Mouse (Mus musculus) kidney, embryonic 14.5 days (tissue): ENCODE results near the gene Hcrt. TPM values are rescaled to one million over a fixed set of nuclear protein-coding genes. Genes with fewer than 3 reads are reported as not detected.
"Not testable (repeated sequence)": the region's sequence is repeated elsewhere in the genome, so short reads cannot be mapped to it uniquely, and the experiment has no call there.

Experiments
- ATAC-seq: fragments of 200-750 bp; cut with Nextera tagmentation; 2 replicates; pipeline ENCODE4 v1.8.0; 2017; ENCODE audit warnings: moderate number of reproducible peaks, mild to moderate bottlenecking, moderate TSS enrichment, moderate library complexity; ENCODE audit not compliant: low FRiP score, low TSS enrichment
- H3K27ac ChIP-seq: fragments of 300-500 bp; sonication (generic); 2 replicates; pipeline ENCODE4 v1.5.1; 2014; ENCODE audit warnings: low read depth, mild to moderate bottlenecking, low read length, moderate library complexity, mixed read lengths
- H3K27me3 ChIP-seq: fragments of 300-500 bp; sonication (generic); 2 replicates; pipeline ENCODE4 v1.6.1; 2014; ENCODE audit warnings: mild to moderate bottlenecking, low read length; ENCODE audit not compliant: control insufficient read depth, insufficient read depth
- H3K36me3 ChIP-seq: fragments of 300-500 bp; sonication (generic); 2 replicates; pipeline ENCODE4 v1.6.1; 2014; ENCODE audit warnings: low read length, mixed read lengths; ENCODE audit not compliant: control insufficient read depth, insufficient read depth
- H3K4me1 ChIP-seq: fragments of 300-500 bp; sonication (generic); 2 replicates; pipeline ENCODE4 v1.6.1; 2014; ENCODE audit warnings: low read length, mixed read lengths; ENCODE audit not compliant: control insufficient read depth, insufficient read depth
- H3K4me2 ChIP-seq: fragments of 300-500 bp; sonication (generic); replicated peaks from 2 replicates; pipeline ENCODE4 v1.6.1; 2014; ENCODE audit warnings: low read depth, mild to moderate bottlenecking, low read length
- H3K4me3 ChIP-seq: fragments of 300-500 bp; sonication (generic); 2 replicates; pipeline ENCODE4 v1.5.1; 2014; ENCODE audit warnings: mild to moderate bottlenecking, low read length
- H3K9ac ChIP-seq: fragments of 300-500 bp; sonication (generic); 2 replicates; pipeline ENCODE4 v1.6.1; 2014; ENCODE audit warnings: low read depth, mild to moderate bottlenecking, low read length, moderate library complexity
- H3K9me3 ChIP-seq: fragments of 300-500 bp; sonication (generic); 2 replicates; pipeline ENCODE4 v1.6.1; 2016; ENCODE audit warnings: low read length; ENCODE audit not compliant: control insufficient read depth
- WGBS: fragments of 180-500 bp; shearing (Covaris S2); extraction: QIAGEN DNeasy Blood & Tissue Kit; methylation state at CpG from one replicate; pipeline ENCODE4 v1.1.7; 2014; 5-methylcytosine and 5-hydroxymethylcytosine counted together
- polyA plus RNA-seq: library from polyadenylated mRNA; unstranded; fragments of >200 nt; fragmentation: Nextera tagmentation; extraction: Ambion mirVana; gene quantifications from 2 replicates; pipeline ENCODE4 v1.2.1, GENCODE M21; 2014

The Hcrt gene
- polyA plus RNA-seq, 1 experiment from 2014 or later = not detected

GRCm38 (mm10) chr11:100791457-100792049, 28.8 kb upstream of the Hcrt start:
- 72% methylated on average over 2 of the region's 2 CpGs for WGBS
- no peak overlapping the region for H3K27ac ChIP-seq
- no peak for ATAC-seq
- H3K9me3 ChIP-seq = no peaks in the 10 kb centered on the region
- no peak overlapping the region for H3K4me2 ChIP-seq
- H3K36me3 ChIP-seq = peaks cover 25% of the 10 kb centered on the region; the same call in 1 of the 2 replicates
- no peak overlapping the region for H3K9ac ChIP-seq
- no peaks in the 10 kb centered on the region for H3K27me3 ChIP-seq
- H3K4me1 ChIP-seq = no peaks in the 10 kb centered on the region
- no peak overlapping the region for H3K4me3 ChIP-seq

- not testable (repeated sequence) for ATAC-seq, H3K4me1 ChIP-seq, H3K9me3 ChIP-seq, H3K4me3 ChIP-seq, H3K4me2 ChIP-seq, H3K27me3 ChIP-seq, H3K9ac ChIP-seq, H3K27ac ChIP-seq
- H3K36me3 ChIP-seq = peaks cover 21% of the 10 kb centered on the region; the same call in 1 of the 2 replicates
- 88% methylated on average over 9 of the region's 9 CpGs for WGBS
Observed at GRCm38 (mm10) chr11:100790644-100791043, 27.9 kb upstream of the Hcrt start.

- no peak overlapping the region for H3K4me2 ChIP-seq
- no peak overlapping the region for H3K4me3 ChIP-seq
- no peak for ATAC-seq
- H3K9ac ChIP-seq = no peak overlapping the region
- H3K27ac ChIP-seq = no peak overlapping the region
- 89% methylated on average over 3 of the region's 3 CpGs for WGBS
- H3K9me3 ChIP-seq = no peaks in the 10 kb centered on the region
- H3K4me1 ChIP-seq = no peaks in the 10 kb centered on the region
- peaks cover 23% of the 10 kb centered on the region; the same call in 1 of the 2 replicates for H3K36me3 ChIP-seq
- H3K27me3 ChIP-seq = no peaks in the 10 kb centered on the region
Observed at GRCm38 (mm10) chr11:100789702-100790101, 27.0 kb upstream of the Hcrt start.

GRCm38 (mm10) chr11:100785774-100786173, 23.0 kb upstream of the Hcrt start:
- Histone ChIP-seq H3K9me3 (no peaks in the 10 kb centered on the region), H3K4me3 (no peak overlapping the region), H3K36me3 (peaks cover 37% of the 10 kb centered on the region), H3K4me2 (no peak overlapping the region), H3K9ac (no peak overlapping the region), H3K4me1 (no peaks in the 10 kb centered on the region), H3K27ac (no peak overlapping the region), H3K27me3 (no peaks in the 10 kb centered on the region)
- no peak for ATAC-seq
- 99% methylated on average over 2 of the region's 2 CpGs for WGBS

- Histone ChIP-seq H3K27ac (no peak overlapping the region), H3K4me3 (no peak overlapping the region), H3K36me3 (peaks cover 31% of the 10 kb centered on the region), H3K9me3 (no peaks in the 10 kb centered on the region), H3K4me2 (no peak overlapping the region), H3K4me1 (no peaks in the 10 kb centered on the region), H3K9ac (no peak overlapping the region), H3K27me3 (no peaks in the 10 kb centered on the region)
- ATAC-seq = no peak
- WGBS = 90% methylated on average over 8 of the region's 8 CpGs
Observed at GRCm38 (mm10) chr11:100784286-100784685, 21.6 kb upstream of the Hcrt start.

GRCm38 (mm10) chr11:100782568-100782967, 19.8 kb upstream of the Hcrt start:
- H3K4me3 ChIP-seq = no peak overlapping the region
- peaks cover 24% of the 10 kb centered on the region for H3K36me3 ChIP-seq
- no peaks in the 10 kb centered on the region for H3K9me3 ChIP-seq
- no peaks in the 10 kb centered on the region for H3K27me3 ChIP-seq
- no peak overlapping the region for H3K27ac ChIP-seq
- 84% methylated on average over 13 of the region's 13 CpGs for WGBS
- no peak for ATAC-seq
- no peaks in the 10 kb centered on the region for H3K4me1 ChIP-seq
- no peak overlapping the region for H3K9ac ChIP-seq
- no peak overlapping the region for H3K4me2 ChIP-seq

- no peak overlapping the region for H3K27ac ChIP-seq
- WGBS = 91% methylated on average over 15 of the region's 15 CpGs
- ATAC-seq = no peak
Observed at GRCm38 (mm10) chr11:100781763-100782475, 19.2 kb upstream of the Hcrt start.

GRCm38 (mm10) chr11:100780247-100780646, 17.5 kb upstream of the Hcrt start:
- no peaks in the 10 kb centered on the region for H3K27me3 ChIP-seq
- peaks cover 21% of the 10 kb centered on the region for H3K36me3 ChIP-seq
- no peaks in the 10 kb centered on the region for H3K4me1 ChIP-seq
- H3K4me2 ChIP-seq = no peak overlapping the region
- H3K27ac ChIP-seq = no peak overlapping the region
- no peaks in the 10 kb centered on the region for H3K9me3 ChIP-seq
- ATAC-seq = no peak
- no peak overlapping the region for H3K9ac ChIP-seq
- 72% methylated on average over 8 of the region's 8 CpGs for WGBS
- H3K4me3 ChIP-seq = no peak overlapping the region

More at GRCm38 (mm10) chr11:100781763-100782475, 19.2 kb upstream of the Hcrt start:
- H3K36me3 ChIP-seq = peaks cover 24% of the 10 kb centered on the region
- H3K9ac ChIP-seq = no peak overlapping the region
- H3K4me2 ChIP-seq = no peak overlapping the region
- no peaks in the 10 kb centered on the region for H3K4me1 ChIP-seq
- no peaks in the 10 kb centered on the region for H3K27me3 ChIP-seq
- no peak overlapping the region for H3K4me3 ChIP-seq
- no peaks in the 10 kb centered on the region for H3K9me3 ChIP-seq

GRCm38 (mm10) chr11:100778069-100778468, 15.3 kb upstream of the Hcrt start:
- 79% methylated on average over 3 of the region's 3 CpGs for WGBS
- no peak overlapping the region for H3K27ac ChIP-seq
- no peak for ATAC-seq
- H3K4me2 ChIP-seq = no peak overlapping the region
- H3K36me3 ChIP-seq = peaks cover 14% of the 10 kb centered on the region
- no peaks in the 10 kb centered on the region for H3K27me3 ChIP-seq
- no peaks in the 10 kb centered on the region for H3K9me3 ChIP-seq
- H3K4me1 ChIP-seq = no peaks in the 10 kb centered on the region
- no peak overlapping the region for H3K4me3 ChIP-seq
- H3K9ac ChIP-seq = no peak overlapping the region
